Mouse (Mus musculus) intestine, postnatal 0 days (tissue): ENCODE data around the gene Gstk1. TPM values are rescaled to one million over a fixed set of nuclear protein-coding genes. Genes with fewer than 3 reads are reported as not detected.

Experiments
- ATAC-seq: fragments of 200-750 bp; cut with Nextera tagmentation; 2 replicates; pipeline ENCODE4 v1.8.0; 2017; ENCODE audit warnings: mild to moderate bottlenecking, moderate TSS enrichment, moderate library complexity
- H3K27ac ChIP-seq: fragments of 300-500 bp; sonication (generic); 2 replicates; pipeline ENCODE4 v1.5.1; 2014; ENCODE audit warnings: mild to moderate bottlenecking, low read depth, low read length, moderate library complexity
- H3K27me3 ChIP-seq: fragments of 300-500 bp; sonication (generic); replicated peaks from 2 replicates; pipeline ENCODE4 v1.6.1; 2014; ENCODE audit warnings: low read length, mixed read lengths; ENCODE audit not compliant: control insufficient read depth, insufficient read depth
- H3K36me3 ChIP-seq: fragments of 300-500 bp; sonication (generic); 2 replicates; pipeline ENCODE4 v1.6.1; 2014; ENCODE audit warnings: mild to moderate bottlenecking, moderate library complexity; ENCODE audit not compliant: control insufficient read depth, insufficient read depth
- H3K4me1 ChIP-seq: fragments of 300-500 bp; sonication (generic); replicated peaks from 2 replicates; pipeline ENCODE4 v1.6.1; 2014; ENCODE audit warnings: antibody characterized with exemption, low read length, mixed read lengths; ENCODE audit not compliant: control insufficient read depth, insufficient read depth
- H3K4me2 ChIP-seq: fragments of 300-500 bp; sonication (generic); replicated peaks from 2 replicates; pipeline ENCODE4 v1.6.1; 2014; ENCODE audit warnings: low read depth, mild to moderate bottlenecking, moderate library complexity
- H3K4me3 ChIP-seq: fragments of 300-500 bp; sonication (generic); 2 replicates; pipeline ENCODE4 v1.5.1; 2014; ENCODE audit warnings: low read depth, low read length
- H3K9ac ChIP-seq: fragments of 300-500 bp; sonication (generic); 2 replicates; pipeline ENCODE4 v1.6.1; 2014; ENCODE audit warnings: mild to moderate bottlenecking, low read depth, low read length
- H3K9me3 ChIP-seq: fragments of 300-500 bp; sonication (generic); 2 replicates; pipeline ENCODE4 v1.6.1; 2016; ENCODE audit warnings: mixed run types; ENCODE audit not compliant: control insufficient read depth
- CTCF ChIP-seq: sonication (generic); IDR thresholded peaks from 2 replicates; pipeline ENCODE4 v1.5.1; 2016; ENCODE audit warnings: low read depth, mild to moderate bottlenecking, control low read depth, antibody characterized with exemption, moderate library complexity
- WGBS: fragments of 180-500 bp; shearing (Covaris S2); extraction: QIAGEN DNeasy Blood & Tissue Kit; methylation state at CpG from one replicate; pipeline ENCODE4 v1.1.7; 2014; 5-methylcytosine and 5-hydroxymethylcytosine counted together
- polyA plus RNA-seq: library from polyadenylated mRNA; unstranded; fragments of >200 nt; fragmentation: Nextera tagmentation; extraction: Ambion mirVana; gene quantifications from 2 replicates; pipeline ENCODE4 v1.2.1, GENCODE M21; 2015

Gene Gstk1
- polyA plus RNA-seq, 1 experiment from 2014 or later, result 22.6 TPM

DNA sequence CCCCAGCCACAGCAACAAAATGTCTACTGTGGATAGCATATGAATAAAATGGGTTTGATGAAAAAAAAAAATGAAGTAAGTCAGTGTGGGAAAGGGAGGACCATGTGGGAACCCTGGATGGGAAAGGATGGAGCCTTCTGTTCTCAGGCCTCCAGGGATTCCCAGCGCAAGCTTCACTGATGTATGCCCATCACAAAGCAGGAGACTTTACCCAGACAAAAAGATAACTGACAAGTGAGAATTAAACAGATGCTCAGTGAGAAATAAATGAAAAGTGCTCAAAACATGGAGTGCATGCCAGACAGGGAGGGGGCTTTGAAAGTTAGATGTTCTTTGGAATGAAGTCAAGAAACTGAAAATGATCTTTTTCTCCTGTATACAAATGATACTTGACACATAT, 2.2 kb downstream of the Gstk1 start:
- Histone ChIP-seq H3K4me3 (no peak overlapping the region), H3K4me1 (0 out of 2 replicates have a peak, but pooled peaks cover 2% of the 10 kb centered on the region), H3K9ac (no peak overlapping the region), H3K36me3 (no peaks in the 10 kb centered on the region), H3K9me3 (no peaks in the 10 kb centered on the region), H3K27me3 (no peaks in the 10 kb centered on the region), H3K27ac (no peak overlapping the region), H3K4me2 (no peak overlapping the region)
- ATAC-seq, result no peak
- WGBS, result 92% methylated on average over 1 of the region's 1 CpGs
- TF ChIP-seq CTCF, result no peak

DNA sequence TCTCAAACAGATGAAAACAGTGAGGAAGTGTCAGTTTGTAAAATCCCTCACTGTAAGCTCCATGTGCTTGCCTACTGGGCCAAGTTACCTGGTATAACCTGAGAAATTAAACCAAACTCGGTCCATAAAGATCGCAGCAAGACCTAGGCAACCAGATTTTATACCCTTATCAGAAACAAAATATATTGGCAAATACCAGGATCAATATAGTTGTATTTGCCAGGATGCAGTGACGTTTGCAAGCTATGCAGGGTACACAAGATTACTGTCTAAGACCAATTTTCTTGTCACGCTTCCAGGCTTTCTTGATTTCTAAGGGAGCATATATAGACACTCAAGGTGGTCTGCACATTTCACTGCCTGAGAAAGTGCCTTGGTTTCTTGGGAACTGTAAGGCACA, 6.1 kb downstream of the Gstk1 start:
- TF ChIP-seq CTCF, result no peak

DNA sequence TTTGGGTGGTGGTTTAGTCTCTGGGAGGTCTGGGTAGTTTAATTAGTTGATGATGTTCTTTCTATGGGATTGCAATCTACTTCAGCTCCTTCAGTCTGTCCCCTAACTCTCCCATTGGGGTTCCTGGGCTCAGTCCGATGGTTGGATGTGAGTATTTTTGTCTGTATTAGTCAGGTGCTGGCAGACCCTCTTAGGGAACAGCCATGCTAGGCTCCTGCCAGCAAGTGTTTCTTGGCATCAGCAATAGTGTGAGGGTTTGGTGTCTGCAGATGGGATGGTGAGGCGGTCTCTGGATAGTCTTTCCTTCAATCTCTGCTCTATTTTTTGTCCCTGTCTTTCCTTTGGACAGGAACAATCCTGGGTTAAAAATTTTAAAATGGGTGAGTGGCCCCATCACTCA, 7.4 kb downstream of the Gstk1 start:
- no peak for ATAC-seq
- no peak for TF ChIP-seq CTCF
- no peak overlapping the region for H3K4me3 ChIP-seq
- H3K27ac ChIP-seq, result no peak overlapping the region
- no peak overlapping the region for H3K9ac ChIP-seq
- no peaks in the 10 kb centered on the region for H3K9me3 ChIP-seq
- no peak overlapping the region for H3K4me2 ChIP-seq
- no peaks in the 10 kb centered on the region; the same call in 1 of the 2 replicates for H3K4me1 ChIP-seq
- H3K27me3 ChIP-seq, result no peaks in the 10 kb centered on the region
- 87% methylated on average over 2 of the region's 2 CpGs for WGBS
- no peaks in the 10 kb centered on the region for H3K36me3 ChIP-seq

More for the DNA sequence above, 6.1 kb downstream of the Gstk1 start:
- H3K4me1 ChIP-seq, result no peaks in the 10 kb centered on the region
- H3K9me3 ChIP-seq, result no peaks in the 10 kb centered on the region
- no peak for ATAC-seq
- H3K9ac ChIP-seq, result no peak overlapping the region
- H3K36me3 ChIP-seq, result no peaks in the 10 kb centered on the region
- H3K27ac ChIP-seq, result no peak overlapping the region
- H3K27me3 ChIP-seq, result no peaks in the 10 kb centered on the region
- WGBS, result 82% methylated on average over 4 of the region's 4 CpGs
- H3K4me2 ChIP-seq, result no peak overlapping the region
- no peak overlapping the region for H3K4me3 ChIP-seq

DNA sequence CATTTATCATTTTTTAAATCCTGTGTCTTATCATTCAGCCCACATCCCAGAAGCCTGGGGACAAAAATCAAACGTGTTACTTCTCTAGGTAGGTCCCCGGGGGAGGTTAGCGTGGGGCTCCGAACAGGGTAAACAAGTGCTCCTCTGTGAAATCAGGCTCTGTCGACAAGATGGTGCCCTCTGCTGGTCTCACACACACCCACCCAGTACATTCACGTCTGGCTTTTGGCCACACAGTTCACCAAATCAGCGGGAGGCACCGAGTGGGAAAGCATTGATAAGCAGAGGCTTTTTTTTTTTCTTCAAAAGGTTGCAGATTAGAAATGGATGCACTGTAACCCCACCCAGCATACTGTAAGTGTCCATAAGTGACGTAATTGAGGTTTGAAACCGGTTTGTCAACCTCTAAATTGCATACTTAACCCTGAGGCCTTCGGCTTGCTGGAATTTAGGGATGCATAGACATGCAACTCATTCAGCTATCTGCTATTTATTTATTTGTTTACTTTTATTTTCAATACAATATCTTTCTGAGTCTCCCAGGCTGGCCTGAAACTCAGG, 11.6 kb downstream of the Gstk1 start:
- Histone ChIP-seq H3K9me3 (no peaks in the 10 kb centered on the region), H3K4me3 (no peak overlapping the region), H3K4me1 (no peaks in the 10 kb centered on the region; the same call in 1 of the 2 replicates), H3K4me2 (0 out of 2 replicates have a peak overlapping the region, but pooled peaks have one; percentile 9), H3K27ac (no peak overlapping the region), H3K36me3 (no peaks in the 10 kb centered on the region), H3K27me3 (no peaks in the 10 kb centered on the region), H3K9ac (no peak overlapping the region)
- peak; percentile 78 for TF ChIP-seq CTCF
- no peak for ATAC-seq
- 10% methylated on average over 11 of the region's 11 CpGs for WGBS

DNA sequence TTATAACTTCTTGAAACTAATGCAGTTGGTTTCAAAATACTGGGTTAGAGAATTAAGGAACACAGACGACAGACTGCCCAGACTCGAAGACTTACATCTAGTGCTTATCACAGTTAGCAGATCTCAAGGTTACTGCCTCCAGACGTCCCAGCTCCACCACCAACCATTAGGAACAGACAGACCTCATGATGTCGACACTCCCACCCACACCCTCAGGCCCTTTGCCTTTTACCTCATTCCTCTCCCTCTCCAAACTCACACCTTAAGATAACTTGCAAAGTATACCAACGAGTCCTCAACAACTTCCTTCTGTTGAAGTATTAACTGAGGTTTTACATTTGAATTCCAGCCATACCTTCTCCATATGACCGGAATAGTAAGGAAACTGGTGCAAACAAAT, 14.7 kb downstream of the Gstk1 start:
- Histone ChIP-seq H3K4me3 (no peak overlapping the region), H3K4me2 (no peak overlapping the region), H3K27ac (no peak overlapping the region), H3K9ac (no peak overlapping the region), H3K36me3 (no peaks in the 10 kb centered on the region), H3K4me1 (no peaks in the 10 kb centered on the region; the same call in 1 of the 2 replicates), H3K9me3 (no peaks in the 10 kb centered on the region), H3K27me3 (no peaks in the 10 kb centered on the region)
- WGBS, result 23% methylated on average over 6 of the region's 6 CpGs
- no peak for TF ChIP-seq CTCF
- ATAC-seq, result no peak

DNA sequence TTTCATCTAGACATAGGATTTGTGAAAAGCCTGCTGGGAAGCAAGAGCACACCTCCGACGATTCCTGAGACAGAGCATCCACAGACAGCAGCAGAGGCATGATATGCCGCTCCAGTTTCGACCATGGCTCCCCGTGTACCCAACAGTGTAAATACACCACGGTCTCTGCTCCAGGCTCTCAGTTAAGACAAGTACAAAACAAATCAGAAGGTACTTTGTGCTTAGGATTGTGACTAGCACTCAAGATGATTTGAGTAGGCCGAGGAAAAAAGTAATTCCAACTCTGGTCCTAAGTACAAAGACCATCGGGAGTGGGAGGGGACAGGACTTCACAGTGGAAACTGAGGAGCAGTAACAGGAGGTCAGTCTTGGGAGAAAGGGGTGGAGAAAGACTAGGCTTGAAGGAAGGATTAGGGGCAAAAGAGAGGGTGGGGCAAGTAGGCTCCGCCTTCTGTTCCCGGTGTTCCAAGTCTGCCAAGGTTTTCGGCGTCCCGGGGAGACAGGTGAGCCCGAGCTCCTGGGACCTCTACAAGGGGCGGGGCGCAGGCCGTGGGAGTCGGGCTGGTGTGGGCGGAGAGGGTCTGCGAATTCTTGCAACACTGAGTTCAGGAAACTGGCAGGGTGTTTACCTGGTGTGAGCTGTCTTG, 15.9 kb downstream of the Gstk1 start, which contains the start of gene Tmem139:
Tmem139 (plus strand) TSS at position 447 of the 647 bp plus-strand sequence.
- 5% methylated on average over 20 of the region's 20 CpGs for WGBS
- no peak for TF ChIP-seq CTCF
- Histone ChIP-seq H3K4me3 (peak within 1 kb of the TSS; percentile 34), H3K4me1 (no peaks in the 10 kb centered on the region; the same call in 1 of the 2 replicates), H3K9ac (peak within 1 kb of the TSS; percentile 45), H3K27ac (peak within 1 kb of the TSS; percentile 73), H3K36me3 (no peaks in the 10 kb centered on the region), H3K9me3 (no peaks in the 10 kb centered on the region), H3K27me3 (no peaks in the 10 kb centered on the region), H3K4me2 (peak within 1 kb of the TSS; percentile 62)
- peak; percentile 40 for ATAC-seq
